Mouse (Mus musculus) bone marrow, adult 2 months (tissue): ENCODE measurements around the gene Glis1.

Experiments
- CTCF ChIP-seq: fragments of 200-500 bp; IDR thresholded peaks from 2 replicates; pipeline ENCODE4 v1.5.1; 2011; ENCODE audit warnings: low read length, control low read depth; ENCODE audit not compliant: control insufficient read depth, insufficient read depth
- POLR2A ChIP-seq: fragments of 200-500 bp; IDR thresholded peaks from 2 replicates; pipeline ENCODE4 v1.6.1; 2011; ENCODE audit warnings: low read depth, mild to moderate bottlenecking, control low read depth, low read length, borderline replicate concordance; ENCODE audit not compliant: control insufficient read depth

- TF ChIP-seq CTCF (no peak), POLR2A (no peak)
Measured at GRCm38 (mm10) chr4:107619487-107619886, 185.1 kb downstream of the Glis1 start.
